ENCODE assay signal across 9 mouse cellular contexts in the genomic region with DNA sequence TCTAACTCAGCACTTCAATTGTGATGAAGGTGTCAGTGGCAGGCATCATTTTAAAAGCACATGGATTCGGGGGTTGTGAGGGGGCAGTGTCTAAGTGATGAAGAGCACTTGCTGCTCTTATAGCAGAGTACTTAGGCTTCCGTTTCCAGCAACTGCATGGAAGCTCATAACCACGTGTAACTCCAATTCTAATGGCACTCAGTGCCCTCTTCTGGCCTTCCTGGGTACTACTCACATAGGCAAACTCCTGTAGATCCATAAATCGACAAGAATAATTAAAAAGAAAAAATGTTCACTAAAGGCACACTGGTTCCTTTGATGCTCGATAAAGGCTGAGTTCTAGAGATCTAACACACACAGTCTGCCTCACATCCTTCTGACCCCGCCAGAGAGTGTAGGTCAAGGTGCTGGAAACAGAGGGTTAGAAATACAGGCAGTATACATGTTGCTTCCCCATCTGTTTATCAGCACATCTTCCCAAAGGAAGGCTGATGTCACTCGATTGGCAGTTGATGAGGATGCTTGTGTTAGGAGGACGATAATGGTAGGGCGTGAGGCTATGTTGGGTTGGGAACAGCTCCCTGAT.
A peak's percentile ranks its signal among the peaks of the same experiment; 100 is the strongest.
DNase-seq lines count a peak whose midpoint lies in the region; ATAC-seq and TF ChIP-seq lines count a peak whose summit lies in the region.
"Had no signal": no experiment of that assay in that cellular context is flagged by ENCODE, and none has a peak within 500 bp of the region (broad histone marks: within the 10 kb centered on the region; RNA-seq: fewer than 3 reads in every experiment).

No protein-coding gene starts in this region.

- no peak overlapping the region for H3K9ac ChIP-seq in hindbrain, embryonic 11.5 days (ENCODE audit: low read depth, low read length)
- no peak overlapping the region for H3K9ac ChIP-seq in hindbrain, embryonic 16.5 days (ENCODE audit: low read depth, low read length)
- no peak overlapping the region for H3K9ac ChIP-seq in forebrain, postnatal 0 days
- H3K9ac ChIP-seq: hindbrain, embryonic 15.5 days had no signal

- no peaks in the 10 kb centered on the region for H3K9me3 ChIP-seq in hindbrain, embryonic 11.5 days (ENCODE audit: control insufficient read depth, low read length)
- no peaks in the 10 kb centered on the region for H3K9me3 ChIP-seq in hindbrain, embryonic 16.5 days (ENCODE audit: control insufficient read depth, low read length)
- H3K9me3 ChIP-seq in E14TG2a.4 (ENCODE audit: low read length): no peaks in the 10 kb centered on the region
- no peaks in the 10 kb centered on the region for H3K9me3 ChIP-seq in forebrain, postnatal 0 days (ENCODE audit: low read length)
- H3K9me3 ChIP-seq: hindbrain, embryonic 15.5 days had no signal

- H3K27me3 ChIP-seq in hindbrain, embryonic 11.5 days (ENCODE audit: control insufficient read depth, insufficient read depth, low read length): no peaks in the 10 kb centered on the region
- H3K27me3 ChIP-seq in hindbrain, embryonic 16.5 days (replicated peaks; ENCODE audit: control insufficient read depth, insufficient read depth, low read length): no peaks in the 10 kb centered on the region
- no peaks in the 10 kb centered on the region for H3K27me3 ChIP-seq in E14TG2a.4 (ENCODE audit: insufficient read depth, low read length)
- H3K27me3 ChIP-seq in forebrain, postnatal 0 days (ENCODE audit: insufficient read depth, low read length): no peaks in the 10 kb centered on the region
- H3K27me3 ChIP-seq: hindbrain, embryonic 15.5 days had no signal

- ATAC-seq in hindbrain, embryonic 11.5 days (ENCODE audit: low FRiP score): peak; percentile 39; the same call in 1 of the 2 replicates
- no peak for ATAC-seq in hindbrain, embryonic 16.5 days
- ATAC-seq in forebrain, postnatal 0 days: 0 out of 2 replicates have a peak, but pooled peaks have one; percentile 38
- ATAC-seq in megakaryocyte, adult 5-6 weeks (ENCODE audit: poor library complexity, severe bottlenecking): peak; percentile 81

- H3K4me3 ChIP-seq in hindbrain, embryonic 11.5 days (ENCODE audit: low read depth, low read length): no peak overlapping the region
- no peak overlapping the region for H3K4me3 ChIP-seq in hindbrain, embryonic 16.5 days (ENCODE audit: low read length)
- no peak overlapping the region for H3K4me3 ChIP-seq in E14TG2a.4 (replicated peaks; ENCODE audit: low read length)
- no peak overlapping the region for H3K4me3 ChIP-seq in forebrain, postnatal 0 days (ENCODE audit: low read depth, low read length)
- no peak overlapping the region for H3K4me3 ChIP-seq in layer of hippocampus, adult 2 months
- H3K4me3 ChIP-seq: hindbrain, embryonic 15.5 days had no signal

- no peak overlapping the region for H3K27ac ChIP-seq in hindbrain, embryonic 11.5 days (ENCODE audit: low read depth, low read length)
- no peak overlapping the region for H3K27ac ChIP-seq in hindbrain, embryonic 16.5 days (ENCODE audit: low read depth, low read length)
- no peak overlapping the region for H3K27ac ChIP-seq in forebrain, postnatal 0 days (ENCODE audit: low read depth, low read length)
- no peak overlapping the region for H3K27ac ChIP-seq in layer of hippocampus, adult 2 months
- H3K27ac ChIP-seq: hindbrain, embryonic 15.5 days had no signal

- peak; percentile 58 for DNase-seq in hindbrain, embryonic 11.5 days (ENCODE audit: low spot score)
- DNase-seq in c-Kit-positive CD71-positive TER-119-positive erythroid progenitor cells, embryonic 14.5 days (ENCODE audit: low spot score): peak; percentile 7
- DNase-seq in forebrain, postnatal 0 days: peak; percentile 58
- peak in 1 of 2 experiments; percentile 63 for DNase-seq in layer of hippocampus, adult 2 months (ENCODE audit: low spot score in 2 of 2)
- DNase-seq in skeletal muscle tissue, adult 2 months (ENCODE audit: low read depth, low spot score): peak; percentile 27

- WGBS in hindbrain, embryonic 11.5 days: 61% methylated on average over 9 of the region's 9 CpGs
- 60% methylated on average over 9 of the region's 9 CpGs for WGBS in hindbrain, embryonic 16.5 days
- WGBS in forebrain, postnatal 0 days: 57% methylated on average over 9 of the region's 9 CpGs

- H3K36me3 ChIP-seq in hindbrain, embryonic 11.5 days (ENCODE audit: control insufficient read depth, insufficient read depth, low read length): no peaks in the 10 kb centered on the region
- H3K36me3 ChIP-seq in hindbrain, embryonic 16.5 days (ENCODE audit: control insufficient read depth, insufficient read depth, low read length): no peaks in the 10 kb centered on the region
- no peaks in the 10 kb centered on the region for H3K36me3 ChIP-seq in E14TG2a.4 (ENCODE audit: insufficient read depth, low read length)
- H3K36me3 ChIP-seq in forebrain, postnatal 0 days (ENCODE audit: insufficient read depth): no peaks in the 10 kb centered on the region
- H3K36me3 ChIP-seq: hindbrain, embryonic 15.5 days had no signal

- no peaks in the 10 kb centered on the region for H3K4me1 ChIP-seq in hindbrain, embryonic 11.5 days (replicated peaks; ENCODE audit: control insufficient read depth, insufficient read depth, low read length)
- no peaks in the 10 kb centered on the region for H3K4me1 ChIP-seq in hindbrain, embryonic 16.5 days (ENCODE audit: control insufficient read depth, insufficient read depth, low read depth, low read length)
- 0 out of 2 replicates have a peak, but pooled peaks cover 4% of the 10 kb centered on the region for H3K4me1 ChIP-seq in E14TG2a.4 (replicated peaks; ENCODE audit: low read depth, low read length)
- H3K4me1 ChIP-seq in forebrain, postnatal 0 days (ENCODE audit: insufficient read depth): no peaks in the 10 kb centered on the region
- H3K4me1 ChIP-seq: hindbrain, embryonic 15.5 days had no signal

- no peak overlapping the region for H3K4me2 ChIP-seq in hindbrain, embryonic 11.5 days (replicated peaks; ENCODE audit: low read depth, low read length)
- no peak overlapping the region for H3K4me2 ChIP-seq in hindbrain, embryonic 16.5 days (ENCODE audit: low read length)
- no peak overlapping the region for H3K4me2 ChIP-seq in forebrain, postnatal 0 days (ENCODE audit: low read depth)
- H3K4me2 ChIP-seq: hindbrain, embryonic 15.5 days had no signal

- peak; percentile 85 for TF ChIP-seq CTCF in E14TG2a.4 (conservative IDR thresholded peaks at IDR 0.05; ENCODE audit: low read length)
- peak; percentile 74 for TF ChIP-seq CTCF in forebrain, postnatal 0 days (IDR thresholded peaks at IDR 0.05; ENCODE audit: low read depth)
- TF ChIP-seq CTCF in layer of hippocampus, adult 2 months (conservative IDR thresholded peaks at IDR 0.05): peak; percentile 84
